Mouse (Mus musculus) adrenal gland, adult 2 months (tissue): ENCODE measurements around the gene Pfkfb3. TPM values are rescaled to one million over a fixed set of nuclear protein-coding genes. Genes with fewer than 3 reads are reported as not detected.

Experiments used
- DNase-seq: peaks from one replicate; pipeline ENCODE4 v3.0.0; 2021
- polyA plus RNA-seq: library from polyadenylated mRNA; depleted of rRNA; stranded (reverse); fragments of >200 nt; gene quantifications from 2 replicates; pipeline ENCODE4 v1.2.3, GENCODE M21; 2012
- total RNA-seq, 2 experiments: library from RNA; stranded (reverse); gene quantifications; 2 replicates each; pipeline ENCODE4 v1.2.3; 2021

Pfkfb3 gene
- total and polyA plus RNA-seq, 3 experiments = 26.0 to 230 (median 163) TPM

- peak; percentile 96 for DNase-seq
Observed at GRCm38 (mm10) chr2:11501301-11502254, 52.3 kb downstream of the Pfkfb3 start.

- DNase-seq = no peak
Observed at GRCm38 (mm10) chr2:11500666-11501065, 53.2 kb downstream of the Pfkfb3 start.

- peak; percentile 37 for DNase-seq
Observed at GRCm38 (mm10) chr2:11496601-11497031, 57.3 kb downstream of the Pfkfb3 start.

- peak; percentile 57 for DNase-seq
Observed at GRCm38 (mm10) chr2:11494841-11495255, 59.0 kb downstream of the Pfkfb3 start.

- no peak for DNase-seq
Observed at GRCm38 (mm10) chr2:11492855-11493254, 61.0 kb downstream of the Pfkfb3 start.

GRCm38 (mm10) chr2:11491471-11491870, 62.4 kb downstream of the Pfkfb3 start:
- DNase-seq = no peak

- no peak for DNase-seq
Observed at GRCm38 (mm10) chr2:11490554-11490953, 63.3 kb downstream of the Pfkfb3 start.

- DNase-seq = no peak
Observed at GRCm38 (mm10) chr2:11483226-11483625, 70.7 kb downstream of the Pfkfb3 start.

- DNase-seq = no peak
Observed at GRCm38 (mm10) chr2:11482364-11482763, 71.5 kb downstream of the Pfkfb3 start.

GRCm38 (mm10) chr2:11478960-11479359, 74.9 kb downstream of the Pfkfb3 start:
- DNase-seq = no peak

- no peak for DNase-seq
Observed at GRCm38 (mm10) chr2:11475316-11475715, 78.6 kb downstream of the Pfkfb3 start.

GRCm38 (mm10) chr2:11464661-11465099, 89.2 kb downstream of the Pfkfb3 start:
- DNase-seq = peak; percentile 73

- DNase-seq = no peak
Observed at GRCm38 (mm10) chr2:11460976-11461375, 92.9 kb downstream of the Pfkfb3 start.

GRCm38 (mm10) chr2:11458494-11458893, 95.4 kb downstream of the Pfkfb3 start:
- no peak for DNase-seq

- no peak for DNase-seq
Observed at GRCm38 (mm10) chr2:11457904-11458303, 96.0 kb downstream of the Pfkfb3 start.

- no peak for DNase-seq
Observed at GRCm38 (mm10) chr2:11448711-11449110, 105.2 kb downstream of the Pfkfb3 start.

GRCm38 (mm10) chr2:11447865-11448264, 106.0 kb downstream of the Pfkfb3 start:
- no peak for DNase-seq

GRCm38 (mm10) chr2:11445722-11446121, 108.2 kb downstream of the Pfkfb3 start:
- no peak for DNase-seq

GRCm38 (mm10) chr2:11441864-11442263, 112.0 kb downstream of the Pfkfb3 start:
- DNase-seq = no peak

GRCm38 (mm10) chr2:11438231-11438954, 115.5 kb downstream of the Pfkfb3 start:
- no peak for DNase-seq

- DNase-seq = no peak
Observed at GRCm38 (mm10) chr2:11436353-11436752, 117.5 kb downstream of the Pfkfb3 start.

- DNase-seq = no peak
Observed at GRCm38 (mm10) chr2:11433353-11433752, 120.5 kb downstream of the Pfkfb3 start.

GRCm38 (mm10) chr2:11429538-11429937, 124.3 kb downstream of the Pfkfb3 start:
- peak; percentile 94 for DNase-seq
